Mouse (Mus musculus) heart, postnatal 36 days (tissue): ENCODE data around the gene Fgd4. TPM values are rescaled to one million over a fixed set of nuclear protein-coding genes. Genes with fewer than 3 reads are reported as not detected.
"Not testable (repeated sequence)": the region's sequence is repeated elsewhere in the genome, so short reads cannot be mapped to it uniquely, and the experiment has no call there.

Source experiments
- DNase-seq, 2 experiments: peaks; one replicate each; pipeline ENCODE4 v3.0.0; 2021 to 2022
- intact Hi-C: fragments of 180-260 bp; cut with DNase I; formaldehyde crosslinking; loops from one replicate; pipeline ENCODE4 v1.15.1; 2025
- total RNA-seq, 2 experiments: library from RNA; stranded (reverse); gene quantifications; 2 replicates each; pipeline ENCODE4 v1.2.3; 2021

Gene Fgd4
- total RNA-seq, 2 experiments from 2014 or later: 42.6 to 52.5 TPM

DNA sequence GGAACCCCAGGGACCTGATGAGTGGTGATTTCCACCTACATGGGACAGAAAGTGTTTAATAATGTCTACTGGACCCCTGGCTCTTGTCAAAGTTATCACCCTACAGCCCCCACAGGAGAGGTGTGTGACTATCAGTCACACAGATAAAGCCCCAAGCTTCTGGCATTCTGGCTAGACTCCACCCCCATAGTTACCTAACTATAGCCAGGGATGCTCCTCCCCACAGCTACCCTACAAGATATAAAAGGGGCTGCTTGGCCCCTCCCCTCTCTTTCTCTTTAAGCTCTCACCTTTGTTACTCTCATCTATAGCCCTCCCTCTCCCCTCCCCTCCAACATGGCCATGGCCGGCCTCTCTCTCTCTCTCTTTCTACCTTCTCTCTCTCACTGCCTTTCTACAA is 53.7 kb downstream of the Fgd4 start:
- intact Hi-C loops: no loop called here
- no peak for DNase-seq

DNA sequence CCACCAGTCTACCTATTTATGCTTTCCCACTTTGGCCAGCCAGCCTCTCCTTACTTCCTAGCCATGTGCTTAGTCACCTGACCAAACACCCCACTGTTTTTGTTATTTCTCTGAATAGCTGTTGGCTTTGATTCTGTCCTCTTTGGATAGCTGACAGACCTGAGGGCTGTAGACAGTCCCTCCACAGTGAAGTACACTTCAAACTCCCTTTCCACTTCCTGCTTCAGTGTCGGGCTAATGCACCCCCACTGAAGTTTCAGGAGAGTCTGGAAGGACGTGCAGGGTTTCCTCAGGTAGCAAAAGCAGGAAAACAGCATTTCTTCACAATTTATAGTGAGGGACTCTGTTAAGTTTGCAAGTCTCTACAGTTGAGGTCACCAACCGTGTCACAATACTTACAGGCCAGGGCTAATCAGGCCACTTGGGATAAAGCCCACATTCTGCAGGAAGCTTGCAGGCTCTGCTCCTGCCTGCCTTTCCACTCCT is 57.4 kb downstream of the Fgd4 start:
- intact Hi-C loops: loop anchor here (1.0 kb wide), 1 partner anchor 16 kb away; no protein-coding TSS in a partner anchor
- peak in 1 of 2 experiments; percentile 47 for DNase-seq

DNA sequence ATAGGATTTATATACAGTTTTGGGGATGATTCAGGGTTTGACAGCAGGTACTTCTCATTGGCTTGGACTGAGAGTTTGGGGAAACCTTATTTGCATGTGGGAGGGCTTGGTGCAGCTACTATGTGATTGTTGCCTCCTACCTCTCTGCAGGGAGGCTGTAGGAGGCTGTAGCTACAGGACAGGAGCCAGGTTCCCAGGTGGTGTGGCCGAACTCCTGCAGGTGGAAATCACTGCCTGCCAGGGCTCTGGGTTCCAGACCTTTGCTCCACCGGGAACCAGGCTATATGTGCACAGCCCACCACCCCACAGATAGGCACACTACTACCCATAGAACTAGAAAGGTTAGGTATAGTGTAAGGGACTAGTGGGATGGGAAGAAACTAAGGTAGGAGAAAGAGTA is 61.0 kb downstream of the Fgd4 start:
- intact Hi-C loops: not testable (repeated sequence)

DNA sequence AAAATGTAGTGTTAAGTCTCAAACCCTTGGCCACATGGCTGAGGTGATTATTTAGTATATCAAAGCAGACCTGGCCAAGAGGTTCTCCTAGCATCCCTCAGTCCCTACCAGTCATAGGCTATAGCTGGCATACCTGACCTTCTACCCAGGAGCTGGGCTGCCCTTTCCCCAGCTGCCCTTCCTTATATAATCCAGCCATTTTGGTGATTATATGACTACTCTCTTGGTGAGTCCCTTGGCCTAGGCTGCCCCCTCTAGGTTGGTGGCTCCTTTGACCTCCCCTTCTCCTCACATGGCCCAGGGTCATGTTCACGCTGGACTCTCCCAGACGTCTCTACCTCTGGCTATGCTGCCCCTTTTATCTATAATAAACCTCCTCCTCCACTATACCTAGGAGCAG is 65.1 kb downstream of the Fgd4 start:
- no peak for DNase-seq
- intact Hi-C loops: no loop called here

More for the DNA sequence above, 61.0 kb downstream of the Fgd4 start:
- DNase-seq: not testable (repeated sequence)

DNA sequence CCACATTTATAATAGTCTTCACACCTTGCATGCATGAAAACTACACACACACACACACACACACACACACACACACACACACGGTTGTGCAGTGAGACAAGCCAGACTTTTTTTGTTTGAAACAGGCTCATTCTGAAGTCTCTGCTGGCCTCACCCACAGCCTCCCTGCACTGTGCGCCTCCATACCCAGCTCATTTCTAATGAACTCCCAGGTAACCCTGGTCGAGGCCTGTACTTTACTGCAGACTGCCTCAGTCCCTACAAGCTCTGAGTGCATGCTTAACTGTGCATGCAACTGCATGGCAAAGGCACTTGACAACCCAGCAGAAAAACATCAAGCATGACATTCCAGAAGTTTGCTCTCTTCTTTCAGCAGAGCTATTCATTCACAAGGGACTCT is 72.3 kb downstream of the Fgd4 start:
- intact Hi-C loops: no loop called here

DNA sequence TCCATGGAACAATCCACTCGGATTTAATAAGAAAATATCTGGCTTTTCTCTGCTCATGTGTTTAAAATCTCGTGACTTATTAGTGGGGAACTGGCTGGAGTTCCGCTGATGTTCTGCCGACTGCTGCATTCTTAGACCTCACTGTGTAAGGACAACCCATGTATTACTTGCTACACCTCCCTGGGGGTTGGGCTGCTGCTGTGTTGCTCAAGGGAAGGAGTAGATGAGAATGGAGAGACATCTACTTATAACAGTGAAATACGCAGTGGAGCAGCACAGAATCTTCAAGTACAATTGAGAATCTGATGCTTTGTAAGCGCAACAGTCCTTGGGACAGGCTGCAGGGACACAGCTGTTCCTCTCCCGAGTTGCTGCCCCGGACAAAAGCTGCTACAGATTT is 73.1 kb downstream of the Fgd4 start:
- intact Hi-C loops: loop anchor here (1.0 kb wide), 1 partner anchor 16 kb away; no protein-coding TSS in a partner anchor
- peak; percentile 53 to 71 for DNase-seq

More for the DNA sequence above, 72.3 kb downstream of the Fgd4 start:
- DNase-seq: no peak

DNA sequence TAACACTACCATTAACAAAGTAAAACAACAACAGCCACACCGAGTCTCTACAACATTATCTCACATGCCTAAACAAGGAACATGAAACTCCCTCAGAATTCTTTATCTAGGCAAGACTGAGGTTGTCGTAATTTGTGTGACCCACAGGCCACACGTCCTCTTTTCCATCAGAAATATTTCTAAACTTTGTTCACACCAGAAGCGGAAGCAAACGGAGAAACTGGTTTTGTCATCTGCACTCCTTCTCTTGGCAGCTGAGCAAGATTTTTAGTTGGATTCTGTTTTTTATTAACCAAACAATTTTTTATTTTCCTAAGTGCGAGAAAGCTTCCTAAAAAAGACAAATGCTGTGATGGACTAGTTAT is 73.6 kb downstream of the Fgd4 start:
- peak in 1 of 2 experiments; percentile 31 for DNase-seq
- intact Hi-C loops: loop anchor here (1.0 kb wide), 1 partner anchor 17 kb away; no protein-coding TSS in a partner anchor

DNA sequence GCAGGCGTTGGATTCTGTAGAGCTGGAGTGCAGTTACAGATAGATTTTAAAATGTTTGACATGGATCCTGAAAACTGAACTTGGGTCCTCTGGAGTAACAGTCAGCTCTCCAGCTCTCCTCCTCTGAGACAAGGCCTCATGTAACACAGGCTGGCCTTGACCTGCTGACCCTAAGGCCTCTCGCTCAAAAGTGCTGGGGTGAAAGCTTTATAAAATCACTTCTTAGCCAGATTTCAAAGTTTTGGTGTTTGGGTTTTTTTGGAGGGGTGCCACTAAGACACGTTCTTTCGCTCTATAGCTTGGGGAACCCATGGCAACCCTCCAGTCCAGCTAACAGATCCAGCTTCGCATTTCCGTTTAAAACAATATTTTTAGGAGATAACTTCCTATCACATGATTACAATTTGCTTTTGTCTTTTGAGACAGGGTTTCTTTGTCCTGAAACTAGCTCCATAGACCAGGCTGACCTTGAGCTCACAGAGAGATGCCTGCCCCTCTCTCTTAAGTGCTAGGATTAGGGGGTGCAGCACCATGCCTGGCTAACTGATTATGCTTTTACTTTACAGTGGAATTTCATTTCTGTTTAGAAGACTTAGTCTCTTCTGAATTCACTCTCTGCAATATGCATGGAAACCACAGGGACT is 74.1 kb downstream of the Fgd4 start:
- intact Hi-C loops: no loop called here
- DNase-seq: peak in 1 of 2 experiments; percentile 42

DNA sequence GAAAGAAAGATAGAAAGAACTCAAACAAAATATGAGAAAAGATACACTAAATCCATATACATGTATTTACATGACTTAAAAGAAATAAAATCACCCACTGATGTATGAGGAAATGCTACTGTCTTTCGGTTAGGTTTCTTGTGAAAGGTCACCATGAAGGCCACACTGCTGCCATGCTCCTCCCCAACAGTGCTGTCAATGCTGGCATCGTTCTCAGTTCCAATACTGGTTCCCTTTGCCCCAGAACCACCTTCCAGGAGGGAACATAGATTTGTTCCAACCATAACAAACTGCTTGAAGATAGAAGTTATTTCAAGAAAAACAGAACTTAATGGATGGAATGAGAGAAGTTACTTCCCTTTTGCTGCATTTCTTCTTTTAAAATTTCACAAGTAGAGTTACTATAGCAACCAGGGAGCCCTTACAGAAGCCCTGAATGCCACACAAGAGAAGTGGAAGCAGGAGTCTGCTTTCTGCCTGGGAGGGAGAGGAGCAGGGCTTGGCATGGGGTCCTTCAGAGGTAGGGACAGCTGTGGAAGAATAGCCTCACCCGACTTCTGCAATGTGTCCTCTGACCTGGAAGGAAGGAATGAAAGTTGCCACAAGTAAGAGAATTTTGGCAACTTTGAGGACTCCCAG is 75.0 kb downstream of the Fgd4 start:
- peak in 1 of 2 experiments; percentile 21 for DNase-seq
- intact Hi-C loops: no loop called here

DNA sequence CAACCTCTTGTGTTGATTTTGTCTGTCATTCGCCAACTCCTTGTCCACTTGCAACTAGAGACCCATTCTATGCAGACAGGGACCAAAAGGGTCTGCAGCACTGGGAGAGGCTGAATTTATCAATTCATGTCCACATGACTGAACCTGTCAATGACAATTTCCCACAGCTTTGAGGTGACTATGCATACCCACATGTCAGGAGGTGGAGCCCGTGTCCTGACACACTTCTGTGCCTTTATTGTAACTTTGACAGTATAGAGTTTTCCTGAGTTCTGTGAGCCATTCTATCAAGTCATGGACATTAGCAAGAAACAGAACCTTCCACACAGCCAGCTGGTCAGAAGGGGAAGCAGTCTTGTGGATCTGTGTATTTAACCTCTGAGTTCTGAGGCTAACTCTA is 76.7 kb downstream of the Fgd4 start:
- DNase-seq: no peak
- intact Hi-C loops: no loop called here

DNA sequence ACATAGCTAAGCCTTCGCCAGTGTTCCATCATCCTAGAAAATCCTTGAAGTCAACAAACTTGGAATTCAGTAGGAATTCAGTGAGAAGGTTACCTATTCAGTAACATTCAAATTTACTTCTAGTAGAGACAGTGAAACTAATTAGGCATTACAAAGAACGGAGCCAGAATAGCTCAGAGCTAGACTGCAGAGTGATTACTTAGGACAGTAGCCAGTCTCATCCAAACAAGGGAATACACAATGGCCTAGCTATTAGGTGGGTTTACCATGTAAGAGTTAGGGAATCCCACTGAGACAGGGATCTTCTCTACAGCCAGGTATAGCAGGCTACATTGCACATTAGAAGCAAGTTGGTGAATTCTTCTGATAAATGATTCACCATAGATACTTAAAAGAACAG is 77.5 kb downstream of the Fgd4 start:
- intact Hi-C loops, DNase-seq: not testable (repeated sequence)

DNA sequence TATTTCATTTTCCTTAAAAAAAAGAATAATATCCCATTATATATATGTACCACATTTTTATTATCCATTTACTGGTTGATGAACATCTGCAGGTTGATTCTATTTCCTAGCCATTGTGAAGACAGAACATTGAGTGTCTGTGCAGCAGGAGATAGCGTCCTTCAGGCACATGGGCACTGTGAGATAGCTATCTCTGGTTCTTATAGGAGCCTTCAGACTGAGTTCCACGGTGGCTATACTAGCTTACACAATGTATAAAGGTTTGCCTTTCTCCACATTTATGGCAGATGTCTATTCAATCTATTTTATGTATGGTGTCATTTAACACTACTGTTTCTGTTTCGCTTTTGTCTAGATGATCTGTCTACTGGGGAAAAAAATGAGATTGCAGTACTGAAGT is 98.9 kb downstream of the Fgd4 start:
- intact Hi-C loops: no loop called here
- DNase-seq: no peak

DNA sequence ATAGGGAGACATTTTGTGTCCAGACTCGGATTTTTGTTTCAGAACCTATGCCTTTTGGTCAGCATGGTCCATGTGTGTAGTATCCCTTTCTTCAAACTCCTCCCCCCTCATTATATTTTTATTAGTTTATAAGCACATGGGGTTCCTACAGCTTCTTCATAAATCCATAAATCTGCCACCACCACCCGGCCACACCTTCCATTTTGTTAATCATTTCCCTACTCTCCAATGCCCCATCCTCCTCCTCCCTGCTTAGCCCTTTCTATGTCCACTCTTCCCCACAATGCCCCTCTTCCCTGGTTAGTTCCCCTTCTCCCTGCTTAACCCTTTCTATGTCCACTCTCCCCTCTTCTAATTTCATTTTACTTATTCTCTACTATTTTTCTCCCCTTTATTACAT is 99.4 kb downstream of the Fgd4 start:
- no peak for DNase-seq
- intact Hi-C loops: no loop called here

DNA sequence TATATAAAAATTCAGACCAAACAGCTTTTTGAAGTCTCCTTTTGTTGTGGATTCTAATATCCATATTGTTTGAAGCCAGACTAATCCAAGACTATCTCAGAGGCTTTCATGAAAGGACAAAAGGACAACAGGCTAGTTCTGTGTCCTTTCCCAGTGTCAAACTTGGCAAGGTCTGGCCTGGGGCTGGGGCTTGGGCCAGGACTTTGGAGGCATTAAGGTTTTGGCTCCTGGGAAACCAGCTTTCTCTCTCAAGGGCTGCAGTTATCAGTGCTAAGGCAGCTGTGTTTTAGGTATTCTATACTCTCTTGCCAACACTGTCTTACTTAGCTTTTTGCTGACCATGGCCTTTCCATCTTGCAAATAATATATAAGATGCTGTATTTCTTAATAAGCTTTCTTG is 101.6 kb downstream of the Fgd4 start:
- intact Hi-C loops: no loop called here
- DNase-seq: peak; percentile 64 to 66

DNA sequence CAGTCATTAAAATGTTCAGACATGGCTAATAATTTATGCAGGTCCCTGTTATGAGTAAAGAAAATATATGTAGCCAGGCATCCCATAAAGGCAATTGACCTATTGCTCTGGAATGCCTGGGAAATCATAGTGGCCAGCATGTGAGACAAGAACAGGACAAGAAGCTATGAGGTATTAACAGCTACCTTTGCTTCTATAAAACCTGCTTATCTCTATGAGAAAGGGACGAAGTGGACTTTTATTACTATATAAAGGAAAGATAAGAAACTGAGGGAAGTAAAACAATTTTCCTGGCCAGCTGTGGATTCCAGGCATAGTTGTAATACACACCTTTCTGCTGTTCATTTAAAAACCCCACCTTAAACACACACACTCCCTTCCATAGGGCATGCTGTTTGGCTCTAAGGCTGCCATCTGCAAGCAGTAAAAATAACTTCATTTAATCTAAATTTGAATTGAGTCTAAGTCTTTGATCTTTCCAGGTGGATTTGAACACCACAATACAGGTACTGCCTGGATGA is 114.8 kb downstream of the Fgd4 start:
- no peak for DNase-seq
- intact Hi-C loops: no loop called here

DNA sequence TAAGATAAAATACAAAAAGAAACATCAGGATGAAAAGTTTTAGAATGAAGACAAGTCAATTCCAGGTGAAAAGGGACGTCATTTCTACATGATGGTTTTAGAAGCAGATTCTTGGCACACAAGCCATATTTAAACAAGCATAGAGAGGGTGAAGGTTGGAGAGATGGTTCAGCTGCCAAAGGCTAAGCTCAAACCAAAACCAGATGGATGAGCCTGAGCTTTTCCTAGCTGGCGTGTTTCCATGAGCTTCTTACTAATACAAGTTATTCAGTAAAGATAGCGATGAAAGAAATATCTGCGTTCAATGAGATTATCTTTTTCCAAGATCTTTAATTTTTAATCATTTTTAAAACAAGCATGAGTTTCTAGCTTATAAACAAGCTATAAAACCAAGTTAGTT is 115.7 kb downstream of the Fgd4 start:
- intact Hi-C loops: no loop called here

DNA sequence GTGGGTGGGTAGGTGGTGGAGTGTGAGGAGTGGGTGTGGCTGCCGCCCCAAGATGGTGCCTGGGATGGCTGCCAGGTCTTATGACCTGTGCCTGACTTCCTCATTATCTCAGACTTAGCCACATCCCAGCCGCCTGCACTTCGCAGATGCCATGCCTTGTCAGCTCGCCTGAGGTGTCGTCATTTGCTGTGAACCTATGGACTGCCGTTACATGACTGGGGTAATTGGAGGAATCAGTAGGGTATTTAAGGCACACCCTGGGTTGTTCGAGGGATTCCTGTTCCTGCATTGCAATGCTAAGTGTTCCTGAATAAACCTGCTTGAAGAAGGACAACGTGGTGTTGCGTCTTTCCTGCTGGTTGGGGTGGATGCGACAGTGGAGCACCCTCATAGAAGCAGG is 126.9 kb downstream of the Fgd4 start:
- intact Hi-C loops, DNase-seq: not testable (repeated sequence)

More for the DNA sequence above, 115.7 kb downstream of the Fgd4 start:
- DNase-seq: no peak

DNA sequence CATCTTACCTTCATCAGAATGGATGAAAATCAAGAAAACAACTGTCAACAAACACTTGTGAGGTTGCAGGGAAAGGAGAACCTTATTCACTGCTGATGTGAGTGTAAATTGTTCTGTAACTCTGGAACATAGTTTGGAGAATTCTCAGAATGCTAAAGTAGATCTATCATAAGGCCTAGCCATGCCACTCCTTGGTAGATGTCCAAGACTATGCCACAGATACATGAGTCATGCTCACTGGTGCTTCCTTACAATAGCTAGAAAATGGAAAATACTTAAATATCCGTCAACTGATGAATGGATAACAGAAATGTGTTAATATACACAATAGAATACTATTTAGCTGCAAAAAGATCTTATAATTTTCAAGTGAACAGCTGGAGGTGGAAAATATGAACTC is 150.3 kb downstream of the Fgd4 start:
- intact Hi-C loops: no loop called here
- no peak for DNase-seq

DNA sequence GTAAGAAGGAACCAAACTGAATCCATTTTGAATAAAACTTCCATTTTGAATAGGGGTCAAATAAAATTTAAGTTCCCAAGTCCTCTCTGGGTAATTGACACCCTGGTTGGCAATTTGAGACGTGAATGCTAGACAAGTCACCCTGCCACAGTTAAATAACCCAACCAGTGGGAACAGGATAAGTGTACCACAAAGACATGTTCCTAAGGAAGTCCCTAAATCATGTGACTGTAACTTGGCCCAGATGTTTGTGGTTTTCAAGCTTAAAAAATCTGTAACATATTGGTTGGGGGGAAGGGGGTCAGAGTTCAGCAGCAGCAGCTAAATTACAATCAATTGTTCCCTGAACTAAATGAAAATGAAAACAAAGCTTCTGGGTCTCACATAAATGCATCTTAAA is 161.9 kb downstream of the Fgd4 start:
- no peak for DNase-seq
- intact Hi-C loops: no loop called here

DNA sequence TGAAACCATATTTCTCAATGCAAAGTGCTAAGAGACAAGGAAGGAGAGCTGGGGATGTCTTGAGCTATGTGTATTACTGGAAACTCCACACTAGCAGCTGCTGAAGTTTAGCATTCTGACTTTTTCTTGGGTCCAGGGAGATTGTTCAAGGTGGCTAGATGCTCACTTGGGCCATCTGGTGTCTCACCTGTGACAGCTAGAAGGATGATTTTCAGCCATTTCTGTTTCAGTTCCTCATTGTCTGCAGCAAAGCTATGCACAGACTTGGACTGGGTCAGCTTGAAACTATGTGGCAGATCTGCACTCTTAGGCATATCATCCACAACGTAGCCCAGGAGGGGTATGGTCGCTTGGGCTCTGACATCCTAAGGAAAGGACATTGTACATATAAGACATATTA is 177.9 kb downstream of the Fgd4 start:
- DNase-seq: no peak
- intact Hi-C loops: no loop called here

DNA sequence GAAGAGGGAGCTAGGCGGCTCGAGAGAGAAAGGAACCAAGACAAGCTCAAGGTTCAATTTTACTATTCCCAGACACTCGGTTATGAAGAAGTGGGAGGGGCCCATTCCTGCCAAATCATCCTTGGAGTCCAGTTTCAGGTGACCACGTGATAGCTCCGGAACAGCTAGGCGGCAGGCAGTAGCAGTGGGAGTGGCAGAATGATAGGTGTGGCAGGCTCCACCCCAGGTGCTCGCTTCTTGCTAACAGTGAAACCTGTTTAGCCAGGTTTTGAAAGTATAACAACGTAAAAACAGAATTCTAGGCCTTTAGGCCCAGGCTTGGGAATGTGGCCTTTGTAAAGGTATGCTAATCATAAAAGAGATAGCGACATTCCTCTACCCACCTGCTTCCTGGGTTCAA is 233.1 kb downstream of the Fgd4 start:
- DNase-seq, intact Hi-C loops: not testable (repeated sequence)
